Comparison of ENCODE assay signal across 9 mouse cellular contexts in the genomic region with DNA sequence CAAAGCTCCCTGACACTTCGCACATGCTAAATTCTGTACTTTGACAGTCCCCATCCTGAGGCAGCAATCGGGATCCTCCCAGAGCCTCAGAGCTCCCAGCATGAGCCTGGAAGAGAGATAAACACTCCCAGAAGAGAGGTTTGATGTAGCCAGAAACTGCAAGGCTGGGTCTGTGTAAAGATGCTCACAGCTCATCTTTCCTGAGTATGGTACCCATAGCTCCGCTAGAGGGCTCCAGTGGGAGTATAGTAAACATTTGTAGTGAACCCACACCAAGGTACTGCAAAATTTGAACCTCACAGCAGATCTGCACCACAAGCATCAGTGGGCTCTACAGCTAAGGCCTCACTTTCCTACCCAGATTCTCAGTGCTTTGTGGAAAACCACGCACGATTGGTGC. TPM values are rescaled to one million over a fixed set of nuclear protein-coding genes. Genes with fewer than 3 reads are reported as not detected.
DNase-seq lines count a peak whose midpoint lies in the region; ATAC-seq and TF ChIP-seq lines count a peak whose summit lies in the region.
"Had no signal": no experiment of that assay in that cellular context is flagged by ENCODE, and none has a peak within 500 bp of the region (broad histone marks: within the 10 kb centered on the region; RNA-seq: fewer than 3 reads in every experiment).

No protein-coding gene starts in this region.

- no peak overlapping the region for H3K27ac ChIP-seq in heart, postnatal 0 days (ENCODE audit: low read depth)
- H3K27ac ChIP-seq in midbrain, embryonic 11.5 days (ENCODE audit: low read depth, low read length) = no peak overlapping the region
- H3K27ac ChIP-seq in midbrain, embryonic 13.5 days = no peak overlapping the region
- no peak overlapping the region for H3K27ac ChIP-seq in stomach, postnatal 0 days (replicated peaks)
- H3K27ac ChIP-seq: neural tube, embryonic 12.5 days had no signal

- TF ChIP-seq CTCF in heart, postnatal 0 days (IDR thresholded peaks at IDR 0.05; ENCODE audit: low read depth) = peak; percentile 28
- TF ChIP-seq CTCF in stomach, postnatal 0 days (IDR thresholded peaks at IDR 0.05; ENCODE audit: low read depth) = peak; percentile 55

- WGBS in heart, postnatal 0 days = 46% methylated on average over 5 of the region's 5 CpGs
- 47% methylated on average over 5 of the region's 5 CpGs for WGBS in midbrain, embryonic 11.5 days
- WGBS in midbrain, embryonic 13.5 days = 51% methylated on average over 5 of the region's 5 CpGs
- WGBS in stomach, postnatal 0 days = 48% methylated on average over 5 of the region's 5 CpGs

- no peak overlapping the region for H3K4me2 ChIP-seq in heart, postnatal 0 days (ENCODE audit: low read depth, low read length)
- no peak overlapping the region for H3K4me2 ChIP-seq in midbrain, embryonic 11.5 days
- no peak overlapping the region for H3K4me2 ChIP-seq in midbrain, embryonic 13.5 days (replicated peaks)
- no peak overlapping the region for H3K4me2 ChIP-seq in stomach, postnatal 0 days (replicated peaks; ENCODE audit: low read depth)
- H3K4me2 ChIP-seq: neural tube, embryonic 12.5 days had no signal

- TF ChIP-seq EP300 in heart, postnatal 0 days (IDR thresholded peaks at IDR 0.05; ENCODE audit: low read depth) = no peak
- no peak for TF ChIP-seq EP300 in stomach, postnatal 0 days (optimal IDR thresholded peaks at IDR 0.05)

- intact Hi-C loops in heart, postnatal 25 days (cut with DNase I) = loop anchor here (5.0 kb wide), 1 partner anchor 58 kb away; the partner anchor contains the start of gene Maea

- DNase-seq in heart, postnatal 0 days (ENCODE audit: low spot score) = no peak
- DNase-seq in heart, adult 8-10 months (ENCODE audit: low spot score) = no peak
- DNase-seq in midbrain, embryonic 11.5 days (ENCODE audit: low spot score, missing footprints) = peak; percentile 84
- DNase-seq in cerebellum, postnatal 25 days = peak; percentile 44 to 72
- no peak for DNase-seq in stomach, postnatal 0 days (ENCODE audit: low spot score)
- no peak for DNase-seq in ovary, postnatal 14 days (ENCODE audit: low spot score)
- no peak for DNase-seq in heart, postnatal 25 days (ENCODE audit: low spot score)

- no peaks in the 10 kb centered on the region for H3K4me1 ChIP-seq in heart, postnatal 0 days (ENCODE audit: control insufficient read depth, insufficient read depth)
- H3K4me1 ChIP-seq in midbrain, embryonic 11.5 days (ENCODE audit: control insufficient read depth, insufficient read depth, low read length) = peaks cover 3% of the 10 kb centered on the region; the same call in 1 of the 2 replicates
- peaks cover 6% of the 10 kb centered on the region for H3K4me1 ChIP-seq in midbrain, embryonic 13.5 days (replicated peaks)
- no peaks in the 10 kb centered on the region for H3K4me1 ChIP-seq in stomach, postnatal 0 days (replicated peaks; ENCODE audit: control insufficient read depth, insufficient read depth)

- ATAC-seq in heart, postnatal 0 days (ENCODE audit: insufficient read depth, low read depth) = no peak
- ATAC-seq in midbrain, embryonic 11.5 days (ENCODE audit: low FRiP score) = no peak
- no peak for ATAC-seq in midbrain, embryonic 13.5 days
- ATAC-seq in stomach, postnatal 0 days (ENCODE audit: low FRiP score, low TSS enrichment) = no peak

- H3K9me3 ChIP-seq in heart, postnatal 0 days (replicated peaks; ENCODE audit: control insufficient read depth, low read length) = no peaks in the 10 kb centered on the region
- no peaks in the 10 kb centered on the region for H3K9me3 ChIP-seq in midbrain, embryonic 11.5 days (ENCODE audit: control insufficient read depth, low read length)
- no peaks in the 10 kb centered on the region for H3K9me3 ChIP-seq in midbrain, embryonic 13.5 days
- no peaks in the 10 kb centered on the region for H3K9me3 ChIP-seq in stomach, postnatal 0 days (ENCODE audit: control insufficient read depth, low read length)
- H3K9me3 ChIP-seq: neural tube, embryonic 12.5 days had no signal

- no peak overlapping the region for H3K9ac ChIP-seq in heart, postnatal 0 days (replicated peaks; ENCODE audit: low read depth, low read length)
- no peak overlapping the region for H3K9ac ChIP-seq in midbrain, embryonic 11.5 days (ENCODE audit: low read length)
- H3K9ac ChIP-seq in midbrain, embryonic 13.5 days (replicated peaks) = no peak overlapping the region
- no peak overlapping the region for H3K9ac ChIP-seq in stomach, postnatal 0 days (ENCODE audit: low read length)
- H3K9ac ChIP-seq: neural tube, embryonic 12.5 days had no signal

- H3K4me3 ChIP-seq in heart, postnatal 0 days (ENCODE audit: low read depth, low read length) = no peak overlapping the region
- H3K4me3 ChIP-seq in midbrain, embryonic 11.5 days (ENCODE audit: low read depth, low read length) = no peak overlapping the region
- no peak overlapping the region for H3K4me3 ChIP-seq in midbrain, embryonic 13.5 days (replicated peaks)
- no peak overlapping the region for H3K4me3 ChIP-seq in stomach, postnatal 0 days (ENCODE audit: low read depth, low read length)
- H3K4me3 ChIP-seq: neural tube, embryonic 12.5 days had no signal

- H3K36me3 ChIP-seq in heart, postnatal 0 days (replicated peaks; ENCODE audit: control insufficient read depth, insufficient read depth, low read length) = no peaks in the 10 kb centered on the region
- no peaks in the 10 kb centered on the region for H3K36me3 ChIP-seq in midbrain, embryonic 11.5 days (ENCODE audit: control insufficient read depth, insufficient read depth, low read length)
- no peaks in the 10 kb centered on the region for H3K36me3 ChIP-seq in midbrain, embryonic 13.5 days
- H3K36me3 ChIP-seq in stomach, postnatal 0 days (ENCODE audit: control insufficient read depth, insufficient read depth, low read length) = no peaks in the 10 kb centered on the region
- H3K36me3 ChIP-seq: neural tube, embryonic 12.5 days had no signal

- H3K27me3 ChIP-seq in heart, postnatal 0 days (ENCODE audit: control insufficient read depth, insufficient read depth, low read length) = no peaks in the 10 kb centered on the region
- no peaks in the 10 kb centered on the region for H3K27me3 ChIP-seq in midbrain, embryonic 11.5 days (ENCODE audit: control insufficient read depth, insufficient read depth, low read length)
- no peaks in the 10 kb centered on the region for H3K27me3 ChIP-seq in midbrain, embryonic 13.5 days
- no peaks in the 10 kb centered on the region for H3K27me3 ChIP-seq in stomach, postnatal 0 days (ENCODE audit: control insufficient read depth, insufficient read depth, low read length)
- H3K27me3 ChIP-seq: neural tube, embryonic 12.5 days had no signal

RNA-seq across cellular contexts. Expression of gene Ctbp1, which starts 4.2 kb away (rescaled TPM):
- total RNA-seq in heart, postnatal 0 days (2014; rRNA removed; ENCODE audit: low replicate concordance) = 295 and 352 TPM in 2 replicates
- polyA plus RNA-seq in heart, postnatal 0 days (2015; fragmentation: Nextera tagmentation; extraction: Ambion mirVana) = 156 and 165 TPM in 2 replicates
- total RNA-seq in heart, adult 8-10 months (2022) = 100 to 1,000 TPM; 213 to 238 (median 226) TPM
- polyA plus RNA-seq in midbrain, embryonic 11.5 days (2014; fragmentation: Nextera tagmentation; extraction: Ambion mirVana) = 487 and 546 TPM in 2 replicates
- 527 and 571 TPM in 2 replicates for polyA plus RNA-seq in midbrain, embryonic 13.5 days (2015; fragmentation: Nextera tagmentation; extraction: Ambion mirVana)
- polyA plus RNA-seq in stomach, postnatal 0 days (2015; fragmentation: Nextera tagmentation; extraction: Ambion mirVana) = 157 and 165 TPM in 2 replicates
- total RNA-seq in heart, postnatal 25 days (2021) = 100 to 1,000 TPM; 208 to 209 TPM

RNA-seq across cellular contexts. Expression of gene Maea, which starts 56.4 kb away (rescaled TPM):
- 166 and 168 TPM in 2 replicates for total RNA-seq in heart, postnatal 0 days (2014; rRNA removed; ENCODE audit: low replicate concordance)
- polyA plus RNA-seq in heart, postnatal 0 days (2015; fragmentation: Nextera tagmentation; extraction: Ambion mirVana) = 122 and 127 TPM in 2 replicates
- 10 to 100 TPM; 82.1 to 97.8 (median 88.0) TPM for total RNA-seq in heart, adult 8-10 months (2022)
- polyA plus RNA-seq in midbrain, embryonic 11.5 days (2014; fragmentation: Nextera tagmentation; extraction: Ambion mirVana) = 149 and 157 TPM in 2 replicates
- polyA plus RNA-seq in midbrain, embryonic 13.5 days (2015; fragmentation: Nextera tagmentation; extraction: Ambion mirVana) = 138 and 146 TPM in 2 replicates
- polyA plus RNA-seq in stomach, postnatal 0 days (2015; fragmentation: Nextera tagmentation; extraction: Ambion mirVana) = 83.4 and 83.6 TPM in 2 replicates
- 10 to 100 TPM; 92.7 to 92.8 TPM for total RNA-seq in heart, postnatal 25 days (2021)

Comparison
In these comparisons a context has a peak if more than half of its experiments do, and no peak if none do; other contexts are left out.
1. DNase-seq: peak in midbrain, embryonic 11.5 days (single experiment) and cerebellum, postnatal 25 days (2 of 2); none in heart, postnatal 0 days (single experiment), heart, adult 8-10 months (single experiment), stomach, postnatal 0 days (single experiment), ovary, postnatal 14 days (single experiment) and heart, postnatal 25 days (single experiment).